Mouse (Mus musculus): ENCODE results near the gene R3hdm2. TPM values are rescaled to one million over a fixed set of nuclear protein-coding genes. Genes with fewer than 3 reads are reported as not detected.

R3hdm2 gene
- total RNA-seq, 2 experiments from 2014 or later, result 158 to 165 TPM

DNA sequence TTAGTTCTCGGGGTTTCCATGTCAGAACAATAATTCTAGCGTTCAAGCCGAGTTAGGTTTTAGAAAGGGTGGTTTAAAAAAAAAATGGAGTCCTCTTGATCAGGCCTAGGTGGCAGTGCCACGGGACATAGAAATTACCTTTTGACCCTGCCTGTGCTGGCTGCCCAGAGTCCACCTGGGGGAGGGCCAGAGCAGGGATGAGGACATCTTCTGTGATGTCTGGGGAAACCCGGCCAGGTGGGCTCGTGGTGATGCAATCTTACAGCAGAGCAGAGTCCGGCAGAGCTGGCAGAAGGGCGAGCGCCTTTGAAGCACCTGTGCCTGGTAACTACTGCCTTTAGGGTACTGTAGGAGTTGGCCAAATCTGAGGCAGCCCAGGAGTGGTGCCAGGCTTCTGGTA lies 27.9 kb upstream of the R3hdm2 start:
- intact Hi-C loops (cut with DNase I), result no loop called here
- no peak for DNase-seq

- intact Hi-C loops (cut with DNase I), result no loop called here
- no peak for DNase-seq
Observed at GRCm38 (mm10) chr10:127352766-127353165, 27.4 kb upstream of the R3hdm2 start.

- DNase-seq, result no peak
- intact Hi-C loops (cut with DNase I), result no loop called here
Observed at GRCm38 (mm10) chr10:127353909-127354895, 25.9 kb upstream of the R3hdm2 start, which contains the start of gene Inhbe. TSS of gene Inhbe (minus strand) at chr10:127354411.

GRCm38 (mm10) chr10:127355336-127355735 lies 24.8 kb upstream of the R3hdm2 start:
- DNase-seq, result no peak
- intact Hi-C loops (cut with DNase I), result no loop called here

GRCm38 (mm10) chr10:127360714-127361113 lies 19.4 kb upstream of the R3hdm2 start:
- intact Hi-C loops (cut with DNase I), result no loop called here
- DNase-seq, result no peak

DNA sequence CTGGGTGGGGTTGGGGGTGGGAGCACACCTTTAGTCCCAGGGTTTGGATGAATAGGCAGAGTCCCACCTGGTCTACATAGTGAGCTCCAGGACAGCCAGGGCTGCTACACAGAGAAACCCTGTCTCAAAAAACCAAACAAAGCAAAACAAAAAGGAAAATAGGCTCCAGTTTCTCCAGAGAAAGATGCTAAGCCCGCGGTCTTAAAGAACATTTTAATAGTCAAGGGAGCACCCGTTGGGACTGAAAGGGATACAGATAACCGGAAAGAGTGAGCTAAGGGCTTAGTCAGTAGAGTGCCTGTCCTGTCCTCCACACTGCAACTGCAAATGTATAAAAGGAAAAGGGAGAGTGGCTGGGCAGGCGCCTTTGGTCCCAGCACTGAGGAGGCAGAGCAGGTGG lies 13.0 kb upstream of the R3hdm2 start:
- intact Hi-C loops (cut with DNase I), result no loop called here
- DNase-seq, result no peak

DNA sequence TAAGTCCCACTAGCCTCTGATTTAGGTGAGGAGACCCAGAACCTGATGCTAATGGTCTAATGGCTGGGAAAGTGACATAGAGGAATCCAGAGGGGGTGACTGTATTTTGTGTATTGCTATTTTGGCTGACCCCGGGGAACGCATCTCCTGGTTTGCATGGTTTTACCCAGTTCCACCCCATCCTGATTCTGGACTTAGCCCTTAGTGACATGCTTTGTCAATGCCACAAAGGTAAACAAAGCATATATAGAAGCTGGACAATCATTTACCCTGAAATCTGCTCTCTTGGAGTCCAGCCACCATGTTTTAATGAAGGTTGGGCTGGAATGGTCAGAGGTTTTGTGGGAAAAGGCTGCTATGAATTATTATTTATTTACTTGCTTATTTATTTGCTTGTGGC lies 11.9 kb upstream of the R3hdm2 start:
- intact Hi-C loops (cut with DNase I), result no loop called here
- DNase-seq, result no peak

GRCm38 (mm10) chr10:127369834-127370820 lies 10.0 kb upstream of the R3hdm2 start, which contains the start of gene Inhbc:
TSS of gene Inhbc (minus strand) at chr10:127370431.
- intact Hi-C loops (cut with DNase I), result no loop called here
- no peak for DNase-seq

DNA sequence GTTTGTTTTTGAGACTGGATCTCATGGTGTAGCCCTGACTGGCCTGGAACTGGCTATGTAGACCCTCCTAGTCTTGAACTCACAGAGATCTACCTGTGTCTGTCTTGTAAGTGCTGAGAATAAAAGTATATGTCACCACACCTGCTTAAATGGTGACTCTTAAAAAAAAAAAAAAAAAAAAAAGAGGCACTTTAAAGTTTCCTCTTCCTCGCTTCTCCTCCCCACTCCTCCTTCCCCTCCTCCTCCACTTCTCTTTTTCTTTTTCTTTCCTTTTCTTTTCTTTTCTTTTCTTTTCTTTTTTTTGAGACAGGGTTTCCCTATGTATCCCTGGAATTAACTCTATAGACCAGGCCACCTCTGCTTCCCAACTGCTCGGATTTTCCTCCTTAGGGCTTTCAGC lies 9.1 kb upstream of the R3hdm2 start:
- intact Hi-C loops (cut with DNase I), result no loop called here
- DNase-seq, result no peak

DNA sequence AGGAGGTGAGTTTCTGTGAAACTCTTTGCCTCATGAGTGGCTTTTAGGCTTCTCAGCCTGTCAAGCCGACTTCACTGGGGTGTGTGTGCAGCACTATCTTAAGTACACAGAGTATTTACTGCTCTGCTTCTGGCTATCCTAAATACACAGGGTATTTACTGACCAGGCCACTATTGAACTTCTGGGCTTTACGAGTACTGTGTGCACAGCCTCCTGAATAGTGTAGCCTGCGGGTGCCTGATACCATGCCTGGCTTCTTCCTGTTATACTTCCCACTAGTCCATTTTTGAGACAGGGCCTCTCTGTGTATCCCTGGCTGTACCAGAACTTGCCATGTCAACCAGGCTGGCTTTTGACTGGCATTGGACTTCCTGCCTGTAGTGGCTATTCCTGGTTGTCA lies 2.4 kb upstream of the R3hdm2 start:
- DNase-seq, result no peak
- intact Hi-C loops (cut with DNase I), result no loop called here

- DNase-seq, result no peak
- intact Hi-C loops (cut with DNase I), result loop anchor here (5.0 kb wide), 1 partner anchor 38 kb away; no protein-coding TSS in a partner anchor
Observed at GRCm38 (mm10) chr10:127379654-127380053, 473 bp upstream of the R3hdm2 start.

DNA sequence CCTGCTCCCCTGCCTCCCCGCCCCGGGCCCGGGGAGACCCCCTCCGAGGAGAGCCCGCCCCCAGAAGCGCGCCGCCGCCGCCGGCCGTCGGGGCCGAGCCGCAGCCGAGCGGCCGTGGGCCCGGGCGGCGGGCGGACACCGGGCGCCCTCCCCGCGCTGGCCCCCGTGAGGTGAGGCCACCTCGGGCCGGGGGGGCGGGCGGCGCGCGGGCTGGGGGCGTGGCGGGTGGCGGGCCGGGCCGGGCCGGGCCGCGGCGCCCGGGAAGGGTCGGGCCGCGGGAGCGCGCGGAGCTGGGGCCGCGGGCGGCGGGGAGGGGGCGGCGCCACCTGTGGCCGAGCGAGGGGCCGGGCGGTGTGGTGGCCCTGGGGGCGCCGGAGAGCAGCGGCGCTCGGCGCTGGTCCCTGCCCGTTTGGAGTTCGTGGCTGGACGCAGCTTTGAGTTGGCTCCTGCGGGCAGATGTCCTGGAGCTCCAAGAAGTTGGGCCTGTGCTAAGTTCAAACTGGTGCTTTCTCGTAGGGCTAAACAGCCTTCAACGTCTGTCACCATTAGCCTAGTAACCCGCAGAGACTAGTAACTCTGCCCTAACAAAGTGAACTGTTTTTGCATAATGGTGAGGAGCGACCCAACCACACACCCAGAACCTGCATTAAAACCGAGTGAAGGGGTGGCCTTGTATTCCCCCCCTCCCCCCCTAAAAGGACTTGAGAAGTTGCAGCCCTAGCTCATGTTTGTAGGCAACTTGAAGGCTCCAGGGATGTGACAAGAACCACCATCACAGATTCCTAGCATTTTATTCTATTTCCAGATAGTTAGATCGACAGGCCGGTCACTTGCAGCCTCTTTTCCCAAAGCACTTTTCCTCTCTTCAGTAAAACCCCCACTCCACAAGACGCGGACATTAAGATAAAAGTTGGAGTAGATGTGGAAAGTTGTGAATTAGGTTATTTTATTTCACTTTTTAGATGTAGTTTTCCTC lies 928 bp downstream of the R3hdm2 start:
- intact Hi-C loops (cut with DNase I), result loop anchor here (5.0 kb wide), 1 partner anchor 36 kb away; no protein-coding TSS in a partner anchor
- peak; percentile 73 for DNase-seq

GRCm38 (mm10) chr10:127381743-127382134 lies 1.6 kb downstream of the R3hdm2 start:
- intact Hi-C loops (cut with DNase I), result loop anchor here (5.0 kb wide), 1 partner anchor 36 kb away; no protein-coding TSS in a partner anchor

GRCm38 (mm10) chr10:127391774-127392173 lies 11.6 kb downstream of the R3hdm2 start:
- no peak for DNase-seq
- intact Hi-C loops (cut with DNase I), result no loop called here

More at GRCm38 (mm10) chr10:127381743-127382134, 1.6 kb downstream of the R3hdm2 start:
- DNase-seq, result no peak

GRCm38 (mm10) chr10:127404701-127405100 lies 24.6 kb downstream of the R3hdm2 start:
- intact Hi-C loops (cut with DNase I), result no loop called here

DNA sequence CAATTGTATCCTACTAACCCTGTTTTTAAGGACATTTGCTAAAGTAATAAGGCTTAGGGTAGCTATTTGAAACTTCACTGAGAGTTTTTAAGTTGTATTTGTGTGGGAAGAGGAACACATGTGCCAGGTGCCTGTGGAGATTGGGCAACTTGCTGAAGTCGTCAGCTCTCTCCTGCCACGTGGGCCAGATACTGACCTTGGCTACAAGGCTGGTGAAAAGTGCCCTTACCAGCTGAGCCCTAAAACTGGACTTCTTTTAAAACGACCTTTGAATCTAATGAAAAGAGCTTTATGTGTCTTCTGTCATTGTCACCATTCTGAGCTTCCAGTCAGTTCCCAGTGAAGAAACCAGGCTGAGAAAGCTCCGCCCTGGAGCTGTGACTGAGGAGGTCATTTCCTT lies 27.3 kb downstream of the R3hdm2 start:
- intact Hi-C loops (cut with DNase I), result no loop called here
- DNase-seq, result no peak

More at GRCm38 (mm10) chr10:127404701-127405100, 24.6 kb downstream of the R3hdm2 start:
- no peak for DNase-seq

DNA sequence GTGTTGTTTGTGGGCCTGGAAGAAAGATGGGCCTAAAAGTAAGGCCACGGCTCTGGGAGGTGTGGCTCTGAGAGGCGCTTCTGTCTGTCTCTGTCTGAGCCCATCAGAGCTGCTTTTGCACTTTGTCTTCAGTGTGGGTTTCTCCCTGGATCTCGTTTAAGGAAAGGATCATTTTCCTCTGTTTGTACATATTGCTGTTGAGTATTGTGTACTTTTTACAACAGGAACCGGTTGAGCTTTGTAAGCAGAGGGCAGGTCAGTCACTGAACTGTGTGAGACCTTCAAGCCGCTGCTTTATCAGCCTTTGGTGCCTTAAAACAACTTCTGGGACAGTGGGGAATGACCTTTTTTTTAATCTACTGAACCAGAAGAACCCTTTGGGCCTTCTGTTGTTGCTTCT lies 32.0 kb downstream of the R3hdm2 start:
- DNase-seq, result no peak
- intact Hi-C loops (cut with DNase I), result no loop called here

DNA sequence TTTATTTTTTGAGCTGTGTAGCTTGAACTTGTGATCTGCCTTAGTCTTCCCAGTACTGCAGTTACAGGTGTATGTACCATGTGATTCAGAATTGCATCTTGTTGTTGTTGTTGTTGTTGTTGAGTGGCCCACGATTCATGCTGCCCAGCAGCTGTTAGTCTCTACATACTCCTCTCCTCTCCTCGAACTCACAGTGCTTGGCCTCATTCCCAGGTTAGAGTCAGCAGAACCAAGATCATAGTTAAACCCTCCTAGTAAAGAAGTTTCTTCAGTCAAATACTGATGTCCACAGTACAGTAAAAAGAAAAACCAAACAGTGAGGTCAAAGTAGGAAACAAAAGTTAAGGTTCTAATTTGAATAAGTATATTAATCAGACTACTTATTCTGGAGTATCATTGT lies 32.6 kb downstream of the R3hdm2 start:
- no peak for DNase-seq
- intact Hi-C loops (cut with DNase I), result no loop called here

DNA sequence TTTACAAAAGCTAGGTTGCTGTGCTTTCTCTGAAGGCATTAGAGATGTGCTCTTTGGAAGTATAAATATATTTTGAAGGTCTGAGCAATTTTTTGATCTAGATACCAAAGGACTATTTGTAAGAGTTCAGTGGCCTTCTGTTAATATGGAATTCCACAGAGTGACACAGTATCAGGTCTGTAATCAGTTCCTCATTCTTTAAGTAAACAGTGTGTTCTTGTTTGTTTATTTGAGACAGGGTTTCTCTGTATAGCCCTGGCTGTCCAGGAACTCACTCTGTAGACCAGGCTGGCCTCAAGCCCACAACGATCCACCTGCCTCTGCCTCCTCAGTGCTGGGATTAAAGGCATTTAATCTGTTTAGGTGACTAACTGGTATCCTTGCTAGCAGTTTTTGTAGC lies 33.5 kb downstream of the R3hdm2 start:
- DNase-seq, result no peak
- intact Hi-C loops (cut with DNase I), result no loop called here

- intact Hi-C loops (cut with DNase I), result no loop called here
- no peak for DNase-seq
Observed at GRCm38 (mm10) chr10:127414141-127414540, 34.0 kb downstream of the R3hdm2 start.
